Mouse (Mus musculus): Measurements from ENCODE around the gene Scyl1. TPM values are rescaled to one million over a fixed set of nuclear protein-coding genes. Genes with fewer than 3 reads are reported as not detected.

Scyl1 gene
- polyA plus RNA-seq, 1 experiment, result 65.4 TPM

GRCm38 (mm10) chr19:5813567-5813966 is 42.3 kb upstream of the Scyl1 start:
- H3K4me3 ChIP-seq (ENCODE audit: extremely low read depth, insufficient read depth, insufficient read length), result no peak overlapping the region
- no peak overlapping the region for H3K27ac ChIP-seq (ENCODE audit: insufficient read depth, low read length)
- no peaks in the 10 kb centered on the region for H3K36me3 ChIP-seq (ENCODE audit: control insufficient read depth, insufficient read depth, low read length)
- H3K4me1 ChIP-seq (ENCODE audit: control insufficient read depth, insufficient read depth, insufficient read length), result peaks cover 5% of the 10 kb centered on the region; the same call in 1 of the 2 replicates
- no peak for TF ChIP-seq POLR2A (IDR thresholded peaks at IDR 0.05; ENCODE audit: low read depth, low read length)
- TF ChIP-seq CTCF (IDR thresholded peaks at IDR 0.05; ENCODE audit: extremely low read depth, insufficient read depth, insufficient read length, insufficient replicate concordance), result no peak
- 94% methylated on average over 3 of the region's 3 CpGs for WGBS
- H3K27me3 ChIP-seq (ENCODE audit: control insufficient read depth, insufficient read depth, low read length), result no peaks in the 10 kb centered on the region
- DNase-seq (ENCODE audit: low read depth in 1 of 2, low spot score in 2 of 2), result no peak

GRCm38 (mm10) chr19:5811771-5812504 is 40.7 kb upstream of the Scyl1 start:
- Histone ChIP-seq H3K27ac (ENCODE audit: insufficient read depth, low read length) (no peak overlapping the region), H3K4me3 (ENCODE audit: extremely low read depth, insufficient read depth, insufficient read length) (no peak overlapping the region), H3K36me3 (ENCODE audit: control insufficient read depth, insufficient read depth, low read length) (no peaks in the 10 kb centered on the region), H3K27me3 (ENCODE audit: control insufficient read depth, insufficient read depth, low read length) (no peaks in the 10 kb centered on the region), H3K4me1 (ENCODE audit: control insufficient read depth, insufficient read depth, insufficient read length) (peaks cover 2% of the 10 kb centered on the region; the same call in 1 of the 2 replicates)
- TF ChIP-seq POLR2A (IDR thresholded peaks at IDR 0.05; ENCODE audit: low read depth, low read length) (no peak), CTCF (IDR thresholded peaks at IDR 0.05; ENCODE audit: extremely low read depth, insufficient read depth, insufficient read length, insufficient replicate concordance) (no peak)
- 86% methylated on average over 7 of the region's 7 CpGs for WGBS
- DNase-seq (ENCODE audit: low read depth in 1 of 2, low spot score in 2 of 2), result no peak

- DNase-seq (ENCODE audit: low read depth in 1 of 2, low spot score in 2 of 2), result no peak
- Histone ChIP-seq H3K36me3 (ENCODE audit: control insufficient read depth, insufficient read depth, low read length) (no peaks in the 10 kb centered on the region), H3K27me3 (ENCODE audit: control insufficient read depth, insufficient read depth, low read length) (no peaks in the 10 kb centered on the region), H3K4me1 (ENCODE audit: control insufficient read depth, insufficient read depth, insufficient read length) (peaks cover 10% of the 10 kb centered on the region; the same call in 1 of the 2 replicates), H3K4me3 (ENCODE audit: extremely low read depth, insufficient read depth, insufficient read length) (no peak overlapping the region), H3K27ac (ENCODE audit: insufficient read depth, low read length) (peak overlapping the region; percentile 35; the same call in 1 of the 2 replicates)
- 87% methylated on average over 9 of the region's 9 CpGs for WGBS
- TF ChIP-seq CTCF (IDR thresholded peaks at IDR 0.05; ENCODE audit: extremely low read depth, insufficient read depth, insufficient read length, insufficient replicate concordance) (no peak), POLR2A (IDR thresholded peaks at IDR 0.05; ENCODE audit: low read depth, low read length) (no peak)
These were observed 39.8 kb upstream of the Scyl1 start for GRCm38 (mm10) chr19:5810840-5811563.

GRCm38 (mm10) chr19:5810103-5810839 is 39.1 kb upstream of the Scyl1 start:
- H3K36me3 ChIP-seq (ENCODE audit: control insufficient read depth, insufficient read depth, low read length), result no peaks in the 10 kb centered on the region
- TF ChIP-seq POLR2A (IDR thresholded peaks at IDR 0.05; ENCODE audit: low read depth, low read length), result no peak
- no peak for TF ChIP-seq CTCF (IDR thresholded peaks at IDR 0.05; ENCODE audit: extremely low read depth, insufficient read depth, insufficient read length, insufficient replicate concordance)
- DNase-seq (ENCODE audit: low read depth in 1 of 2, low spot score in 2 of 2), result no peak
- H3K4me3 ChIP-seq (ENCODE audit: extremely low read depth, insufficient read depth, insufficient read length), result no peak overlapping the region
- 62% methylated on average over 11 of the region's 11 CpGs for WGBS
- H3K4me1 ChIP-seq (ENCODE audit: control insufficient read depth, insufficient read depth, insufficient read length), result peaks cover 13% of the 10 kb centered on the region; the same call in 1 of the 2 replicates
- peak overlapping the region; percentile 35; the same call in 1 of the 2 replicates for H3K27ac ChIP-seq (ENCODE audit: insufficient read depth, low read length)
- H3K27me3 ChIP-seq (ENCODE audit: control insufficient read depth, insufficient read depth, low read length), result no peaks in the 10 kb centered on the region

- no peak for DNase-seq (ENCODE audit: low read depth in 1 of 2, low spot score in 2 of 2)
- peaks cover 13% of the 10 kb centered on the region; the same call in 1 of the 2 replicates for H3K4me1 ChIP-seq (ENCODE audit: control insufficient read depth, insufficient read depth, insufficient read length)
These were observed 38.5 kb upstream of the Scyl1 start for GRCm38 (mm10) chr19:5809712-5810089.

GRCm38 (mm10) chr19:5808955-5809711 is 37.9 kb upstream of the Scyl1 start:
- peak overlapping the region; percentile 0; the same call in 1 of the 2 replicates for H3K27ac ChIP-seq (ENCODE audit: insufficient read depth, low read length)
- 91% methylated on average over 14 of the region's 14 CpGs for WGBS

More at GRCm38 (mm10) chr19:5809712-5810089, 38.5 kb upstream of the Scyl1 start:
- 96% methylated on average over 7 of the region's 7 CpGs for WGBS
- no peak overlapping the region for H3K4me3 ChIP-seq (ENCODE audit: extremely low read depth, insufficient read depth, insufficient read length)
- H3K27me3 ChIP-seq (ENCODE audit: control insufficient read depth, insufficient read depth, low read length), result no peaks in the 10 kb centered on the region
- H3K27ac ChIP-seq (ENCODE audit: insufficient read depth, low read length), result peak overlapping the region; percentile 35; the same call in 1 of the 2 replicates
- H3K36me3 ChIP-seq (ENCODE audit: control insufficient read depth, insufficient read depth, low read length), result no peaks in the 10 kb centered on the region
- TF ChIP-seq CTCF (IDR thresholded peaks at IDR 0.05; ENCODE audit: extremely low read depth, insufficient read depth, insufficient read length, insufficient replicate concordance) (no peak), POLR2A (IDR thresholded peaks at IDR 0.05; ENCODE audit: low read depth, low read length) (no peak)

More at GRCm38 (mm10) chr19:5808955-5809711, 37.9 kb upstream of the Scyl1 start:
- TF ChIP-seq CTCF (IDR thresholded peaks at IDR 0.05; ENCODE audit: extremely low read depth, insufficient read depth, insufficient read length, insufficient replicate concordance) (no peak), POLR2A (IDR thresholded peaks at IDR 0.05; ENCODE audit: low read depth, low read length) (no peak)
- Histone ChIP-seq H3K36me3 (ENCODE audit: control insufficient read depth, insufficient read depth, low read length) (no peaks in the 10 kb centered on the region), H3K27me3 (ENCODE audit: control insufficient read depth, insufficient read depth, low read length) (no peaks in the 10 kb centered on the region), H3K4me3 (ENCODE audit: extremely low read depth, insufficient read depth, insufficient read length) (no peak overlapping the region), H3K4me1 (ENCODE audit: control insufficient read depth, insufficient read depth, insufficient read length) (peaks cover 16% of the 10 kb centered on the region; the same call in 1 of the 2 replicates)
- no peak for DNase-seq (ENCODE audit: low read depth in 1 of 2, low spot score in 2 of 2)
